Mouse (Mus musculus) heart, embryonic 12.5 days (tissue): ENCODE data around the gene Socs1. TPM values are rescaled to one million over a fixed set of nuclear protein-coding genes. Genes with fewer than 3 reads are reported as not detected.
"Not testable (repeated sequence)": the region's sequence is repeated elsewhere in the genome, so short reads cannot be mapped to it uniquely, and the experiment has no call there.

Experiments used
- ATAC-seq: fragments of 200-750 bp; cut with Nextera tagmentation; 2 replicates; pipeline ENCODE4 v1.8.0; 2017; ENCODE audit warnings: moderate TSS enrichment, moderate library complexity; ENCODE audit not compliant: insufficient number of reproducible peaks, low FRiP score
- H3K27ac ChIP-seq: fragments of 300-500 bp; sonication (generic); 2 replicates; pipeline ENCODE4 v1.5.1; 2016; ENCODE audit warnings: mild to moderate bottlenecking, moderate library complexity; ENCODE audit not compliant: poor library complexity, severe bottlenecking
- H3K27me3 ChIP-seq: fragments of 300-500 bp; sonication (generic); replicated peaks from 2 replicates; pipeline ENCODE4 v1.6.1; 2016; ENCODE audit warnings: mild to moderate bottlenecking, moderate library complexity
- H3K36me3 ChIP-seq: fragments of 300-500 bp; sonication (generic); 2 replicates; pipeline ENCODE4 v1.6.1; 2016; ENCODE audit warnings: mild to moderate bottlenecking, moderate library complexity
- H3K4me1 ChIP-seq: fragments of 300-500 bp; sonication (generic); replicated peaks from 2 replicates; pipeline ENCODE4 v1.6.1; 2016; ENCODE audit warnings: mild to moderate bottlenecking
- H3K4me2 ChIP-seq: fragments of 300-500 bp; sonication (generic); 2 replicates; pipeline ENCODE4 v1.6.1; 2016; ENCODE audit warnings: mild to moderate bottlenecking, moderate library complexity
- H3K4me3 ChIP-seq: fragments of 300-500 bp; sonication (generic); 2 replicates; pipeline ENCODE4 v1.5.1; 2016; ENCODE audit warnings: mild to moderate bottlenecking
- H3K9ac ChIP-seq: fragments of 300-500 bp; sonication (generic); 2 replicates; pipeline ENCODE4 v1.6.1; 2016; ENCODE audit warnings: mild to moderate bottlenecking, moderate library complexity
- H3K9me3 ChIP-seq: fragments of 300-500 bp; sonication (generic); replicated peaks from 2 replicates; pipeline ENCODE4 v1.6.1; 2016; ENCODE audit warnings: mild to moderate bottlenecking, moderate library complexity
- WGBS: fragments of 180-500 bp; shearing (Covaris S2); methylation state at CpG from one replicate; pipeline ENCODE4 v1.1.7; 2016; 5-methylcytosine and 5-hydroxymethylcytosine counted together
- polyA plus RNA-seq: library from polyadenylated mRNA; unstranded; fragments of >200 nt; fragmentation: Nextera tagmentation; extraction: Ambion mirVana; gene quantifications from 2 replicates; pipeline ENCODE4 v1.2.1, GENCODE M21; 2016

Socs1 gene
- polyA plus RNA-seq, 1 experiment from 2014 or later: 6.2 TPM

DNA sequence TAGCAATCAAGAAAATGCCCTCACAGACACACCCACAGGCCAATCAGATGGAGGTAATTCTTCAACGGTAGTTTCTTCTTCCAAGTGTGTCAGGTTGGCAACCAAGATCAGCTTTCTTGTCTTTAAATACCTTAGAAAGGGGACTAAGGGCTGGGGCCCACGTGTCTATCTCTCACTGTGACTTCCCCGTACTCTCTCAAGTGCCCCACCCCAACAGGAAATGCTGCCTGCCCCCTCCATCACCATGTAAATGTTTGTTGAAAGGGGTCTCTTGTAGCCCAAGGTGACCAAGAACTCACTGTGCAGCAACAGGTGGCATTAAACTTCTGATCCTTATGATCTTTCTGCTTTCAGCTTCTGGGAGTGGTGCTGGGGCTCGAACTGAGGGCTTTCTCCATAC, 28.4 kb upstream of the Socs1 start:
- Histone ChIP-seq H3K4me2 (no peak overlapping the region), H3K36me3 (no peaks in the 10 kb centered on the region), H3K27me3 (no peaks in the 10 kb centered on the region), H3K9ac (no peak overlapping the region), H3K9me3 (no peaks in the 10 kb centered on the region), H3K27ac (no peak overlapping the region), H3K4me1 (peaks cover 30% of the 10 kb centered on the region), H3K4me3 (no peak overlapping the region)
- 78% methylated on average over 4 of the region's 4 CpGs for WGBS
- no peak for ATAC-seq

GRCm38 (mm10) chr16:10812865-10813371, 27.6 kb upstream of the Socs1 start, which contains the start of gene Gm11172:
Gene Gm11172 (plus strand): TSS chr16:10812915.
- ATAC-seq: no peak
- no peak within 1 kb of the TSS for H3K27ac ChIP-seq

DNA sequence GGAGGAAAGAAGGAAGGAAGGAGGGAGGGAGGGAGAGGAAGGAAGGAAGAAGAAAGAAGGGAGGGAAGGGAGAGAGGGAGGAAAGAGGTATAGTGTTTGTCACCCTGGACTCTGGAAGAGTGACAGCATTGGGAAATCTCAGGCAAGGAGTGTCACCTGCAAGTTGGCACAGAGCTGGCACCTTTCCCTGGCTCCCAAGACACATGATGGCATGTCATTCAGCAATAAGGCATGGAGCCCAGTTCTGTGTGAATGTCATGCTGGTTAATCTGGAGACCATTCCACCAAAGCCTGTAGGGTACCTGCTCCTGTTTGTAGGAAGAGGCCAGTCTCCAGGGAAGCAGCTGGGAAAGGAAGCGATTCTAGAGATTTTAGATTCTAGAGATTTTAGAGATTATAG, 25.0 kb upstream of the Socs1 start:
- Histone ChIP-seq H3K36me3 (no peaks in the 10 kb centered on the region), H3K4me1 (peaks cover 21% of the 10 kb centered on the region), H3K4me3 (no peak overlapping the region), H3K4me2 (no peak overlapping the region), H3K27me3 (no peaks in the 10 kb centered on the region; the same call in 1 of the 2 replicates), H3K27ac (no peak overlapping the region), H3K9me3 (no peaks in the 10 kb centered on the region), H3K9ac (no peak overlapping the region)
- WGBS: 93% methylated on average over 1 of the region's 1 CpGs
- no peak for ATAC-seq

More at GRCm38 (mm10) chr16:10812865-10813371, 27.6 kb upstream of the Socs1 start, which contains the start of gene Gm11172:
- Histone ChIP-seq H3K4me1 (peaks cover 27% of the 10 kb centered on the region), H3K4me3 (no peak within 1 kb of the TSS), H3K9ac (no peak within 1 kb of the TSS), H3K27me3 (no peaks in the 10 kb centered on the region), H3K36me3 (no peaks in the 10 kb centered on the region), H3K9me3 (no peaks in the 10 kb centered on the region), H3K4me2 (no peak within 1 kb of the TSS)
- 62% methylated on average over 2 of the region's 2 CpGs for WGBS

DNA sequence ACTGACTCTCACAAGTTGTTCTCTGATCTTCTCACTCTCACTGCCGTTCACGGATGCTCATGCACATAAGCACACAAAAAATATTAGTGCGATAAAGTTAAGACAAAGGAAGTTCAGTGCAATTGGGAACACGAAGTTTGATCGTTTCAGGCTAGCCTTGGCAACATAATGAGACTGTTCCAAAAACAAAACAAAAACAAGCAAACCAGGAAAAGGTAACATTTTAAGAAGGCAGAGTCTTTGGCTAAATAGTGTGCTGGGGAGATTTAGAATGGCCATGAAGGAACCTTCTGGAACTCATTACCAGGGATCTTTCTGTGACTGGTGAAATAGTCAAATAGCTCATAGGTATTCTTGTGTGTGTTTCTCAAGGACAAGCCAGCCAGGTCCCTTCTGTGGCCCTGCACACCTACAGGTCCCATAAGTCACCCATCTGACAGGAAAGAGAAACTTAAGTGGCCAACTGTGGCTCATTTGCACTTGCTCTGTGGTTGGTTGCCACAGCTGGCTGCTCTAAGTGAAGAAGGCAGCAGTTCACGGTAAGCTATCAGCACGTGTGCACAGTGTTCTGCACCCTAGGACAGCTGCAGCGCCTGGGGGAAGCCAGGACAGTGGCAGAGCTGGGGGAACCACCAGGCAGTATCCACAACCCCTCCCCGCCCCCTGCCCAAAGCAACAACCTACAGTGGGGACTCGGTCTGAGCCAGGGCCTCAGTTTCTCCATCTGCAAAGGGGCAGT, 20.6 kb upstream of the Socs1 start, which contains the start of gene Prm1:
Gene Prm1 (minus strand): TSS at position 51 of the 739 bp plus-strand sequence.
- peaks cover 3% of the 10 kb centered on the region; the same call in 1 of the 2 replicates for H3K4me1 ChIP-seq
- H3K27me3 ChIP-seq: no peaks in the 10 kb centered on the region; the same call in 1 of the 2 replicates
- H3K9me3 ChIP-seq: no peaks in the 10 kb centered on the region
- H3K27ac ChIP-seq: no peak within 1 kb of the TSS
- WGBS: 70% methylated on average over 10 of the region's 10 CpGs
- H3K36me3 ChIP-seq: no peaks in the 10 kb centered on the region
- H3K4me3 ChIP-seq: no peak within 1 kb of the TSS
- H3K4me2 ChIP-seq: no peak within 1 kb of the TSS
- no peak within 1 kb of the TSS for H3K9ac ChIP-seq
- ATAC-seq: no peak

DNA sequence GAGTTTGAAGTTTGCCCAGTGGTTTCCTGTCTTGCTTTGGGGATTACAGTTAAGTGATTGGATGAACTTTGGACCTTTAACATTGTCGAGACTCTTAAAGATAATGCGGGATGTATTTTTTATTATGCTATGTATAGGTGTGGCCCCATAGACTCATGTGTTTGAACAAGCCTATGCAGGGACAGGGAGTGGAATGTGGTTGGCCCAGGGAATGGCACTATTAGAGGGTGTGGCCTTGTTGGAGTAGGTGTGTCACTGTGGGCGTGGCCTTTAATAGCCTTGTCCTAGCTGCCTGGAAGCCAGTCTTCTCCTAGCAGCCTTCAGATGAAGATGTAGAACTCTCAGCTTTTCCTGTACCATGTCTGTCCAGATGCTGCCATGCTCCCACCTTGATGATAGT, 17.1 kb upstream of the Socs1 start:
- H3K9ac ChIP-seq, H3K27ac ChIP-seq, H3K4me2 ChIP-seq, H3K4me1 ChIP-seq, H3K27me3 ChIP-seq, H3K4me3 ChIP-seq, H3K36me3 ChIP-seq, H3K9me3 ChIP-seq, ATAC-seq: not testable (repeated sequence)
- WGBS: 75% methylated on average over 3 of the region's 3 CpGs

- Histone ChIP-seq H3K4me2 (no peak within 1 kb of the TSS), H3K27me3 (peaks cover 44% of the 10 kb centered on the region), H3K4me3 (no peak within 1 kb of the TSS), H3K27ac (no peak within 1 kb of the TSS), H3K9ac (no peak within 1 kb of the TSS), H3K36me3 (no peaks in the 10 kb centered on the region), H3K9me3 (no peaks in the 10 kb centered on the region), H3K4me1 (no peaks in the 10 kb centered on the region)
- WGBS: 72% methylated on average over 6 of the region's 6 CpGs
- ATAC-seq: no peak
Measured at GRCm38 (mm10) chr16:10796034-10796433, 10.7 kb upstream of the Socs1 start, which contains the start of gene Prm2. Gene Prm2 (minus strand): TSS chr16:10796134.

- Histone ChIP-seq H3K27me3 (peaks cover 51% of the 10 kb centered on the region), H3K36me3 (no peaks in the 10 kb centered on the region), H3K27ac (no peak within 1 kb of the TSS), H3K9ac (no peak within 1 kb of the TSS), H3K4me1 (peaks cover 17% of the 10 kb centered on the region), H3K4me3 (no peak within 1 kb of the TSS), H3K9me3 (no peaks in the 10 kb centered on the region), H3K4me2 (no peak within 1 kb of the TSS)
- 72% methylated on average over 9 of the region's 9 CpGs for WGBS
- no peak for ATAC-seq
Measured at GRCm38 (mm10) chr16:10790702-10791101, 5.4 kb upstream of the Socs1 start, which contains the start of gene Prm3. Gene Prm3 (minus strand): TSS chr16:10790914.

DNA sequence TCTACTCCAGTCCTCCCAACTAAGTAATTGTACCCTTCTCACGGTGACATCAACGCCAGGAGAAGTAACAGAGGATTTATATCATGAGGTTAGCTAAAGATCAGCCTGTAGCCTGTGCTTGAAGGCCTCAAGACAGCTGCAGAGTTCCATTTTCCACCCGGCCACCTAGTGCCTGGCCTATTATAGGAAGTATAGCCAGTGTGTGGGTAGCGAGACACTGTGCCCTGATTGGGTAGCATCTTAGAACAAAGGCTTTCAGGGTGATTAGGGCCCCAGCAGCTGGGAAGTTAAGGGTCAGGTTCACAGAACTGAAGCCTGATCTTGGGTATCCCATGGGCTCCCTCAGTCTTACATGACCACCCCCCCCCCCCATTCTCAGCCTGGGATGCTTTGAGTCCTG, 3.5 kb upstream of the Socs1 start:
- Histone ChIP-seq H3K4me2 (no peak overlapping the region), H3K36me3 (no peaks in the 10 kb centered on the region), H3K4me1 (peaks cover 19% of the 10 kb centered on the region), H3K9ac (no peak overlapping the region), H3K9me3 (no peaks in the 10 kb centered on the region), H3K27ac (no peak overlapping the region), H3K27me3 (peaks cover 38% of the 10 kb centered on the region), H3K4me3 (no peak overlapping the region)
- no peak for ATAC-seq
- 69% methylated on average over 4 of the region's 4 CpGs for WGBS

DNA sequence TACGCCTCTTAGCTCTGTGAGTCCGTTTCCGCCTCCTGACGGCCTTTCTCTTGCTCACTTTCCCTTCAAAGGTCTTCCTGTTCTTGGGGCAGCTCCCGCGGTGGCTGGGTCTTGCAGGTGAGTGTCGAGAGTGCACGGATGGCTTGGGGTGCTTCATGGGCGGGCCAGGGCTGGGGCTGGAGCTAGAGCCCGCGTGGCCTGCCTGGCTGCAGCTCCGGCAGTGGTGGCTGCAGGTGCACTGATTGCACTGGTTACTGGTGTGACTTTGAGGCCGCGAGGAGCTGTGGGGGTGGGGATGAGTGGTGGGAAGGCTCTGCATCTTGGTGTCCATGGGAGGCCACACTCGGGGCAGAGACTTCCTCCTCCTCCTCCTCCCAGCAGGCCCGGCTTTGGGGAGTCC, 2.9 kb upstream of the Socs1 start, which contains the start of gene Tnp2:
Gene Tnp2 (minus strand): TSS at position 390 of the 400 bp plus-strand sequence.
- no peaks in the 10 kb centered on the region for H3K36me3 ChIP-seq
- no peak for ATAC-seq
- H3K9me3 ChIP-seq: no peaks in the 10 kb centered on the region
- peaks cover 38% of the 10 kb centered on the region for H3K27me3 ChIP-seq
- no peak within 1 kb of the TSS for H3K4me3 ChIP-seq
- WGBS: 53% methylated on average over 16 of the region's 16 CpGs
- H3K9ac ChIP-seq: no peak within 1 kb of the TSS
- no peak within 1 kb of the TSS for H3K27ac ChIP-seq
- H3K4me1 ChIP-seq: peaks cover 25% of the 10 kb centered on the region
- H3K4me2 ChIP-seq: no peak within 1 kb of the TSS

DNA sequence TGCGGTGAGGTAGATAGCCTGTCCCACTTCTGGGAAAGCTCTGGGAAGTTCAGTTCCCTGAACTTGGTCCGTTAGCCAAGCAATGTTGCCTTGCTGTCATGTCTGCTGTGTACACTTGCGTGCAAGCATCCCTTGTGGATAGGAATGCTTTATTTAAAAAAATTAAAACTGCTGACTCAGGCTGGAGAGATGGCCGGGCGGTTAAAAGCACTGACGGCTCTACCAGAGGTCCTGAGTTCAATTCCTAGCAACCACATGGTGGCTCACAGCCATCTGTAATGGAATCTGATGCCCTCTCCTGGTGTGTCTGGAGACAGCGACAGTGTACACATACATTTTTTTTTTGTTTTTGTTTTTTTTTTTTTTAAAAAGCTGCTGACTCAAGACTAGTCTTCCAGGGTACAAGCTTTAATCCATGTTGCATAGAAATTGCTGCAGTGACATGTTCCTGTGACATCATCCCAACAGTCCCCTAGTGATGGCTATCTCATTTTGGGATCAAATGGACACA, 2.3 kb upstream of the Socs1 start:
- 72% methylated on average over 7 of the region's 7 CpGs for WGBS
- H3K4me3 ChIP-seq: no peak overlapping the region
- ATAC-seq: no peak

GRCm38 (mm10) chr16:10786782-10787547, 1.6 kb upstream of the Socs1 start:
- Histone ChIP-seq H3K9me3 (no peaks in the 10 kb centered on the region), H3K9ac (no peak overlapping the region), H3K36me3 (0 out of 2 replicates have a peak, but pooled peaks cover 3% of the 10 kb centered on the region), H3K27me3 (peaks cover 34% of the 10 kb centered on the region), H3K4me2 (peak overlapping the region; percentile 83), H3K27ac (peak overlapping the region; percentile 94), H3K4me3 (no peak overlapping the region), H3K4me1 (peaks cover 37% of the 10 kb centered on the region)
- ATAC-seq: no peak
- WGBS: 47% methylated on average over 4 of the region's 4 CpGs

More for the DNA sequence above, 2.3 kb upstream of the Socs1 start:
- Histone ChIP-seq H3K9ac (no peak overlapping the region), H3K27ac (no peak overlapping the region), H3K36me3 (0 out of 2 replicates have a peak, but pooled peaks cover 3% of the 10 kb centered on the region), H3K9me3 (no peaks in the 10 kb centered on the region), H3K4me2 (no peak overlapping the region), H3K27me3 (peaks cover 38% of the 10 kb centered on the region), H3K4me1 (peaks cover 31% of the 10 kb centered on the region)
